Mouse (Mus musculus) CD4-positive, CD25-positive, alpha-beta regulatory T cell, adult 2 months (primary cell): Measurements from ENCODE around the gene Ccdc6.

Source experiments
- DNase-seq: peaks from one replicate; pipeline ENCODE4 v3.0.0-alpha.2; 2012; ENCODE audit warnings: low read depth, low spot score

The Ccdc6 gene

DNA sequence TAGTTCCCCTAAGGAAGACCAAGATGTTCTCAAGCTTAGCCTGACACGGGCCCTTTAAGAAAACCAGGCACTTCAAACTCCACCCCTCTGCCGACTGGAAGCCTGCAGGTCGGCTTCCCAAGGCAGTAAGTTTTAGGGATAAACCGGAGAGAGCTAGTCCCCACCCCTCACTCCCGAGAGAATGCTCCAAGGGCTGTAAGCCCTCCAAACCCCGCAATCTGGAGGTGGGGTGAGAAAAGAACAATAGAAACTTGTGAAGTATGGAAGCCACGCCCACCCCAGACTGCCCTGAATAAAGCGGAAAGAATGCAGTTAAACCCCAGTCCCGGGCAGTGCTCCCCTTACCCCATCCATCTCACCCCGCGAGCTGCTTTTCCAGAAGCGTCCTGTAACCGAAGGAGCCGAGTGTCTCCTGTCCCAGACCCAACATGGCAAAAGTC lies 1.9 kb upstream of the Ccdc6 start:
- DNase-seq = peak; percentile 64

DNA sequence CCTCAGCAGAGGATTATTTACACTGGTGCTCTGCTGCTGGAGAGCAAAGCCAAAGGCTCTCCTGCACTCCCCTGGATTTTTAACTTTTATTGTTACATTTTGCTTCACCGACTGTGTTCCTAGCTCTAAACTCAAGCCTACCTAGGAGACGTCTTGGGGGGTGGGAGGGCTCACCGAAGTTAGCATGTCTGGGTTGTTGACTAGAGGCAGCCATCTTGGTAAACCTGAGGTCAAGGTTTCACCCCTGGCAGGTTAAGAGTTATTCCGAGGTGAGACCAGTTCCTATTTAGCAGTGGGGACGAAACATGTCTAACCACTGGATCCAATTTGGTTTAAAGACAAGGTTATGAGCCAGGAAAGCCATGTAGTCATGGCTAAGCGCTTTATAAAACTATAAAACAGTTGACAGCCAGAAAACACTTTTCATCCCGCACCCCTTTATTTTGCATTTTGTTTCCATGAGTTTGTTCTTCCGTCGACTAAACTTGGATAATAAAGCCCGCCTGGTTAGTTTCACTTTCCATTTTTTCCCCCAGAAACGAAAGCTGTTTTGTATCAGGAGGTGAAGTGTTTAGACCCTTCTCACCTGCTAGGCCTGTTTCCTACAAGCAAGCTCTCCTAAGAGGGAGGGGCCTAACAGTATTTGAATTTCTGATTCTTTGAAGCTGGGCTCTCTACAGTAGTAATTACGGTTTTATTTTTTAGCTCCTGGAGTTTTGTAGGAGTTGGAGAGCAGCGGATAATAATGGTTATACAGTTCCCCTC lies 1.2 kb upstream of the Ccdc6 start:
- DNase-seq = peak; percentile 57

DNA sequence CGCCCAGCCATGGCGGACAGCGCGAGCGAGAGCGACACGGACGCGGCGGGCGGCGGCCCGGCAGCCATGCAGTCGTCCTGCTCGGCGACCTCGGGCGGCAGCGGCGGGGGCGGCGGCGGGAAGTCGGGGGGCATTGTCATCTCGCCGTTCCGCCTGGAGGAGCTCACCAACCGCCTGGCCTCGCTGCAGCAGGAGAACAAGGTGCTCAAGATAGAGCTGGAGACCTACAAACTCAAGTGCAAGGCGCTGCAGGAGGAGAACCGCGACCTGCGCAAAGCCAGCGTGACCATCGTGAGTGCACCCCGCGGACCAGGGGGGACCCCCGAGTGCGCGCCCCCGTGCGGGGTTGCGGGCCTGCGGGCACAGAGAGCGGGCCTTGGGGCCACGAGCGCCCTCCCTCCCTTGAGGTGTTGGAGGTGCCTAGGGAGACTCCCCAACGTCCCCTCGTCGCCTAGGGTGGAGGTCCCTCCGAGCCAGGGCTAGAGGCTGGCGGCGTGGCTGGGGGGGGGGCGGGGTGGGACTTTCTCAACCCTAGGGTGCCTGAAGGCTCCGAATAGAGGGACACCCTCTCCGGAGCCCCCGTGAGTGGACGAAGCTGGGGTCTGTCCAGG lies 475 bp downstream of the Ccdc6 start:
- DNase-seq = no peak

DNA sequence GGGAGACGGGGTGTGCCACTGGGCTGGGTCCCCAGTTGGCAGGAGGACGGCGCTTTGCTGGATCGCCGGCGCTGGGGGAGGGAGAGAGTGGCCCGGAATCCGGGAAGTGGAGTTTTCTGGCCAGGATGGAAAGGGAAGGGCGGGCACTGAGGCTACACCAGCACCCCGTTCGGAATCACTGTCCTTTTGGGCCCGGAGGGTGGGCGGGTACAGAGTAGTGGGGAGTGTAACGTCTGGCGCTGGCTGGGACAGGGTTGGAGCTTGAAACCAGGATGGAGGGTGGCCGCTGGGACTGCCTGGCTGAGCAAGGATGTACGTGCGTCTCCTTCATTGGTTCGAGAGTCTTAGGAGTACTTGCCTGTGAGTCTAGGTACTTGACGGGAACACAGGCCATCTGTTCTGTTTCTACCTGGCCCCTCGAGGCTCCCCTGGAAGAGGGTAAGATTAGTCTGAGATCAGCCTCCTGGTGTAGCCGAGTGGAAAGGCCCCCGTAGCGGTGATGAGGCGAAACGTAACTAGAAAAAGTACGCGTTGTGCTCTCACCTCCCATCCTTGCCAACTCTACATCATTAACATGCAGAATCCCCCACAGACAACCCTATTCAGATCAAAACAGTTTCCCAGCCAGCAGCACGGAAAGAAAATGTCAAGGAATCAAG lies 1.1 kb downstream of the Ccdc6 start:
- DNase-seq = peak; percentile 41

DNA sequence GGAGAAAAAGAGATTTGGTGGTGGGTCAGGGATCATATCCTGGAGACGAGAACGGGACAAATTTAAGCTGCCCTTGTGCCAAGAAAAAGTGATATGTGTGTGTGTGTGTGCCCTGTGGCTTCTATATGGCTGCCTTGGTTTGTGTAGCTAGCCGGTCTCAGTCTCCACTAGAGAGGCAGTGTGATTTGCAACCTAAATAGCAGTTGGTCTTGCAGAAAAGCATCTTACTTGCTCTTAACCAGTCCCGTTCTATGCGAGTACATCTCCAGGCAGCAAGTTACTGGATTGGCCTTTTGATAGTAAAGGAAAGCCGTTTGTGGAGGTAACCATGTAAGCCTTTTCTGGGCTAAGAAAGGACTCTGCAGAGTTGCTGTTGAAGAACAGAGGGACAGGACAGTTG lies 1.7 kb downstream of the Ccdc6 start:
- no peak for DNase-seq

DNA sequence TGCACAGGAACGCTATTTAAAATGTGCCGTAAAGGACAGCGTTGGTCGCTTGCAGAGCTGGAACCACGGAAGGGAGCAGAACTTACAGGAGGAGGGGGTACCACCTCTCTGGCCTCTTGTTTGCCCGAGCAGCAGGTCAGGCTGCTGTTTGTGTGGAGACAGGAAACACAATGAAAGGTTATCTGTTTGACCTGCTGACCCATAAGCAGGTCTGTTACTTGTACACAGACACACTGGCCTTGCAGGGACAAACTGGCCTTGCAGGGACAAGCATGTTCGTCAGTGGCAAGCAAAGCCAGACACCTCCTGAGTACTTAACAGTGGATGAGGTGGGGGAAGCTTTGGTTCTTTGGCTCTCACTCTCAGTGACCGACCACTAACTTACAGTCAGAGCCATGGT lies 2.1 kb downstream of the Ccdc6 start:
- DNase-seq = no peak

DNA sequence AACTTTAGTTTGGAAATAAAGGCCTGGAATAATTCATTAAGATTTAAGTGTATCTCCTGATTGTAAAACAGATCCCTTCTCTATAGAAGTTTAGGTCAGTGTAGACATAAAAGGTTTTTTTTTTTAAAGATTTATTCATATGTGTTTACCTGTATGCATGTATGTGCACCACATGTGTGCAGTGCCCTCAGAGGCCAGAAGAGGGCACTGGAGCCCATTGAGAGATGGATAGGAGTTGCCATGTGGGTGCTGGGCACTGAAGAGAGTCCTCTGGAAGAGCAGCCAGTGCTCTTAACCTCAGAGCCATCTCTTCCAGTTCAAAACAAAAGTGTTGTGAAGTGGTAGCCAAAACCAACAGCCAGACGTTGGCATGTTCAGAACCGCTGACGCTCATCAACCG lies 5.2 kb downstream of the Ccdc6 start:
- no peak for DNase-seq

DNA sequence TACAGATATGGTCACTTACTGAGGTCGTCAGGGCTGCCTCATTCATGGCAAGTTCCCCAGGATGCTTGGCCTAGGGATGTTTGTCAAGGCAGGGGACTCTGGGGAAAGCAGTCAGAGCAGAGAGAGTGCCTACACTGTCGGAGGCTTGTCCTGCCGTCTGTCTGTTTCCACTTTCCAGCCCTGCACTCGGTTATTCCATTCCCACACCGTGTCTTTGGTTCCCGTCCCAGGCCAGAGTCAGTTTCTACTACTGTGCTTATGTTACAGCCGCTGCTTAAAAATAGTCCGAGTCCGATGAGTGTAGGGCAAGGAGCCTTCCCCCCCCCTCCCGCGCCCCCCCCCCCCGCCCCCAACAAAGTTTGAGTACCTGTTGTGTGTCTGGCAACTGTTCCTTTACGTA lies 11.1 kb downstream of the Ccdc6 start:
- no peak for DNase-seq

DNA sequence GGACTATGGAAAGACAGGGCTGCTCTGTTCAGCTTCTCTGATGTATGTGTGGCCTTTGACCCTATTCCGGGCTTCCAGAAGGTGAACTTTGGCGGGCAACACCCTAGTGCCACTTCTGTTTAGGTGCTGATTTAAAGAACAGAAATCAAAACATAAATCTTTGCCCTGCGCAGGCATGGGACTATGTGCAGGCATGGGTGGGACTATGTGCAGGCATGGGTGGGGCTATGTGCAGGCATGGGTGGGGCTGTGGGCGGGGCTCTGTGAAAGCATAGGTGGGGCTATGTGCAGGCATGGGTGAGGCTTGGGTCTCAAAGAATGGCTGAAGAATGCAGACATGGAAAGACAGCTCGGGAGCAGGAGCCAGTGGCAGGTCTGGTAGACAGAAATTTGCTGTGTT lies 13.1 kb downstream of the Ccdc6 start:
- no peak for DNase-seq

DNA sequence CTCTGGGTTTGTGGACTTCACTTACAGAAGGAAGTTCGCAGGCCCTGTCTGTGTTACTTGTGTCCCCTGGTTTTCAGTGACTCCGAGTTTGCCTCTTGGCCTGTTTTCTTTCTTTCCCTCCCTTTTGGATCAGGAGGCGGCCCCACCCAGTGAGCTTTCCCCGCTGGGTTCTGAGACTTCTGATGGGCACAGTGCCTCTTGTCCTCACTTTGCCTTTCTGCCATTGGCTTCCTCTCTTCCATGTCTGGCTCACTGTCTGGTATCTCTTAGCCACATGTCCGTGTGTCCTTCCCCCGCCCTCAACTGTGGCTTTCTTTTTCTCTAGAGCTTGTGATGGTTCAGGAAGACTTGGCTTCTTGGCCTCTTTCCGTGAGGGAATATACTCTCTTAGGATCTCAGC lies 13.9 kb downstream of the Ccdc6 start:
- no peak for DNase-seq

DNA sequence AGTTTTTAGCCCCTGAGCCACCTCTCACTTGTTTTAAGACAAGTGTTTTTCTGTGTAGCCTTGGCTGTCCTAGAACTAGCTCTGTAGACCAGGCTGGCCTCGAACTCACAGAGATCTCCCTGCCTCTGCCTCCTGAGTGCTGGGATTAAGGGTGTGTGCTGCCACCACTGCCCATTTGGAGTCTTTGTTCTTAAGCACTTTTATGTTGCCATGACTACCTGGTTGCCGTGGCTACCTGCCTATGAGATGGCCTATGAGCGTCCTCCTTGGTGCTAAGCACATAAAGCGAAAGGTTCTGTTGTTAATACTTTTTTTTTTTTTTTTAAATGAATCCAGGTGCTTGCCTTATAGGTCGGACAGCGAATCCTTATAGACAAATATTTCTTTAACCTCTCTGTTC lies 14.7 kb downstream of the Ccdc6 start:
- DNase-seq = no peak

DNA sequence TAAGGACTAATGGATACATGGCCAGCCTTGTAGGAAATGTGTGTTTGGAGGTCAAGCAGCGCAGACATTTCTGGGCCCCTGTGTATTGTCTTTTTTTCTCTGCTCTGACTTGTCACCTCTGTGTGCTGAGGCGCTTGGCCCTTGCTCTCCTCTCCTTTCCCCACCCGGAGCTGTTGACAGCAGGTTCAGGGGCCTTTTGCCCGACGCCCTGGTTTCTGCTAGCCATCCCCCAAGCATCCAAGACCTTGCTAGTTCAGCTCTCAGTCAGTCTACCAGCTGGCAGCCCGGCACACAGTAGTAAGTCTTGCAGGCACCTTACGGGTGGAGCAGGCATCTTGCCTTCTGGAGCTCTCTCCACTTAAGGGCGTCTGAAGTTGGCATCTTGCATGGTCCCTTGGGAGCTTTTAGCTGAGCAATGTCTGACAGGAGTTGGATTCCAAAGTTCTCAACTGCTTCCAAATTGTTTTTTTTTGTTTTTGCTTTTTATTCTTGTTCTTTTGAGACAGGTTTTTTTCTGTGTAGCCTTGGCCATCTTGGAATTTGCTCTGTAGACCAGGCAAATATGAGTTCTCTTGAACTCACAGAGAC lies 17.2 kb downstream of the Ccdc6 start:
- no peak for DNase-seq

DNA sequence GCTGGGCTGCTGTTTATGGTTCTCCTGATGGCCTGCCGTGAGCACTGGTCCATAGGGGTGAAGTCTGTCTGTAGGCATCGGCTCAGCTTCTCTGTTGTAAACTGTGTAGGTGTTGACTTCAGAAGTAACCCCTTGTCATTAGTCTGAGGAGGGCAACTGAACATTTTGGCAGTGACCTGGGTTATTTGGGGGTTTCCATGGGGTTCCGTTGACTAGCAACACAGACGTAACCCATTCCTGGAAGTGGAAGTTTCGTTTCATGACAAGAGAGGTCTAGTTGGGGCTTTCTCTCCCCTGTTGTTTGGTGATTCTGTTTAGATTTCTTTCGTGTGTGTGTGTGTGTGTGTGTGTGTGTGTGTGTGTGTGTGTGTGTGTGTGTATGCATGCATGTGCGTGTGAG lies 19.5 kb downstream of the Ccdc6 start:
- peak; percentile 55 for DNase-seq

DNA sequence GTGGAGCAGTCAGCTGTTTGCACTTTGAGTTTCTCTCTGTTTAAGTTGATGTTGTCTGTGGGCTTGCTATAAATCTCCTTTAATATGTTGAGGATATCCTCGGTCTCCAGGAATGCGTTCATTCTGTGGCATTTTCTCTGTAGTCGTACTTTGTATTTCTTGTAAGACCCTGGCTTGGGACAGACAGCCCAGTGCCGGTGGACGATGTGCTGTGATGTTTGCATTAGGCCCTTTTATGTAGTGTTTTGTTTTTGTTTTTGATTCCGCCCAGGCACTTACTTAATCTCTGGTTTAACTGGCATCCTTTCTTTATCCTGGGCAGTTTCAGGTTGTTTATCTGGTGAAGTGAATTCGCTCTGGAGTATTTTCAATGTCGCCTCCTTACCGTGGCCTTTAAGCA lies 22.5 kb downstream of the Ccdc6 start:
- no peak for DNase-seq

DNA sequence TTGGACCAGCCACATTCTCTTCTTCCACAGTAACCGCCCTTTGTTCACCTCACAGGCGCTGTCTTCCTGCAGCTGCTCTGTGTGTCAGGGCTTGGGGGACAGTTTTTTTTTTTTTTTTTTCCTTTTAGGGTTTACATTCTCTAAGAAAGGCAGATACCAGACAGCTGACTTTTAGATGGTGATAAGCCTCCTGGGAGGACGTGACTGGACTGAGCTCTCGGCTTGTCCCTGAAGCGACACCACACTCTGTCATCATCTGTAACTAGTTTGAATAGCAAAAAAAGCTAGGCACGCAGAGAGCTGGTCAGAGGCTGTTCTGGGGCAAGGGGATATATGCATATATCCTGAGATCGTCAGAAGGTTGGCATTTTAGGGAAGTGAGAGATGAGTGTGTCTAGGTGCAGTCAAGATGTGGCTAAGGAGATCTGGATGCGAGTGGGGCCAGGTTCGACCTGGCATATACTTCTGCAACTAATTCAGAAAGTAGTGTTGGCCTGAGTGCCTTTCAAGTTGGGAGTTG lies 23.0 kb downstream of the Ccdc6 start:
- no peak for DNase-seq

DNA sequence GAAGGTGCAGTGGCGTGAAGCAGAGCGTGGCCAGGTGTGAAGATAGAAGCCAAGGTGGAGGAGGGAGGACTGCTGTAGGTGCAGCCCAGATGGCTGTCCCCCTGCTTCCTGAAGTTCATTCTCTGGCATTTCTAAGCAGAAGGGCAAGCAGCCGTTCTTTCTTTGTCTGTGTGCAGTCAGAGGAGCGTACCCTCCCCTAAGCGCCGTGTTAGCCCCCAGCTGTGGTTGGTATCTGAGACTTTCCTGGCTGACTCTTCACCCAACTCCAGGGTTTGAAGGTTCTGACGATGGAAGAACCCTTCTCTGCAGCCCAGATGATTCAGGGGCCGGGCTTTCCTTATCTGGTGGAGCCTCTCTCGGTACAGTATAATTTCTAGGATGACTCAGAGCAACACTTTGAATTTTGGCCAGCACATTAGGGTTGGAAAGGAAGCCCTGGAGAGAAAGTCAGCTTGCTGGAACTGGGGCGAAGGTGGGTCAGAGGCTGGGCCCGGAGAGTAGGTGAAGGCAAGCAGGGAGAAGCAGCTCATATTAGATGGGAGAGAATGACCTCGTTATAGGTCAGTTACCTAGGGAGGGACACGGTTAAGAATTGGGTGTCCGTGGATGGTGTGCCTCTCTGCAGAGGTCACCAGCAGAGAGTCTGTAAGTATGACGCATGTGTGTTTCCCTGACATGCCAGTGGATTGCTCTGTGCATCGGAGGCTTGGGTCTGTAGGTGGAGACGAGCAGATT lies 23.9 kb downstream of the Ccdc6 start:
- no peak for DNase-seq

DNA sequence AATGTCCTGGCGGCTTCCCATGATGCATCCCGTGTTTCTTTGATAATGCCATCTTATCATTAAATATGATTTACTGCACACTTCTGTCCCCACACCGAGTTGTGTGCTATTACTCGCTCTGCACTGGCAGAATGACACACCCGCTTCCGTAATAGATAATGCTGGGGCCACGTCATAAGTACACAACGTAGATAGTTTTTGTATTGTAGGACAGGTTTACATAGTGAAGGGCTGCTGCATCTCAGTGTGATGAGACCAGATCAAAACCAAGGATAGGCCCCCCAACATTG lies 24.4 kb downstream of the Ccdc6 start:
- no peak for DNase-seq

DNA sequence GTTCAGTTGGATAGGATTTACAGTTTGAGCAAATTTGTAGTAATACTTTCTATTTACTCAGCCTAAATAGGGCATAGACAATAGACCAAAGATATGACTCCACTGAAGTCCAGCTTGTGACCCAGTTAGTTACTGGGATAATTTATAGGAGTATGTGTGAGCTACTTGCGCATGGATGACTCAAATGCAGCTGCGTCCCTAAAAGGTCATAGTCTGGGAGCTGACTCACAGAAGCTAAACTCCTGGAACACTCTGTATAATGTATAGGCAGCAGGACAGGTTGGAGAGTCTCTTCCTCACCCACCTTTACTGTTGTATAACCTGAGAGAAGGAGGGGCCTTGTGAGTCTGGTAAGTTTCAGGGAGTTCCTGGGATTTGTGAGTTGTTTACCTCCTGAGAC lies 26.5 kb downstream of the Ccdc6 start:
- DNase-seq = no peak

DNA sequence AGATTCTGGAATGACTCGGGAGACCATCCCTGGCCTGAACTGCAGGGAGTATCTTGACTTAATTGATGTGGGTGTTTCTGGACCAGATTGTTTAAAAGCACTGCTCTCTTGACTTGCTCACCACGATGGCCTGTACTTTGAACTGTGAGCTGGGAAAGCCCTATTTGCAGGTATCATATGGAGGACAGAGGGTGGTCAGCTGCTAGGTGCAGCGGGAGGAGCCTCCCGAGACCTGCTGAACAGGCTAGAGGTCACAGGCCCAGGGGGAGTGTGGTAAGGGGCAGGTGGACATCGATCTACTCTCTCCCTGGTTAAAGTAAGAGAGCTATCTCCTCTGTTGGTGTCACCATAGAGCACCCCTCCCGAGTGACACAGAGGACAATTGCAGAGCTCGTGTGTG lies 28.6 kb downstream of the Ccdc6 start:
- no peak for DNase-seq

DNA sequence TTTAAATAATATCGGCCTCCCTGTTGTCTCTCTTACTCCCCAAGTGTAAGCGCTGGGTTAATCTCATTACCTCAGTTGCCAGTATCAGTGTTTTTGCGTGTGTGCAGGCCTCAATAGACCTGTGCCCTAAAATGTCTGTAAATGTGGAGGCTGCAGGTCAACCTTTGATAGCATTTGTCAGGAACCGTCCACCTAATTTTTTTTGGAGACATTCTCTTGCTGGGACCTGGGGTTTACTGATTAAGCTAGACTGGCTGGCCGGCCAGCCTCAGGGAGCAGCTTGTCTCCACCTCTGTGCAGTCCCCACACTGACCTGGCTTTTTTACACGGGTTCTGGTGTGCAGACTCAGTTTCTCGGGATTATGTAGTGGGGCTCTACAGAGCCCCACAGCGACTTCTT lies 30.4 kb downstream of the Ccdc6 start:
- no peak for DNase-seq

DNA sequence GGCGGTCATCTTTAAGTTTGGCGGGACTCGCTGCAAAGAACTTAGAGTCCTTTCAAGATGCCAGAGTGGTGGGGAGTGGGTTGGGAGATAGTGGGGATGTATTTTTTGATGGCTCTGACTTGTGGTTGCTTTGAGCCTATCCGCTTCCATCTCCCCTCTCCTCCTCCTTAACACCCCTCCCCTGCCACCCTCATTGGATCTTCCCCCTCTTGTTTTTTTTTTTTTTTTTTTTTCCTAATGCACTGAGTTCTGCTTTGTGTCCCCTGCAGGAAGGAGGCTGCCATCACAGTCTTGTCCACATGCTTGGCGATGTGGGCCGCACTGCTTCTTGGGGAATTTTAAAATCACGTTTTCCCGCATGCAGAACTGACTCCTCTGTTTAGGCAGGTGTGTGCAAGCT lies 31.5 kb downstream of the Ccdc6 start:
- DNase-seq = no peak

DNA sequence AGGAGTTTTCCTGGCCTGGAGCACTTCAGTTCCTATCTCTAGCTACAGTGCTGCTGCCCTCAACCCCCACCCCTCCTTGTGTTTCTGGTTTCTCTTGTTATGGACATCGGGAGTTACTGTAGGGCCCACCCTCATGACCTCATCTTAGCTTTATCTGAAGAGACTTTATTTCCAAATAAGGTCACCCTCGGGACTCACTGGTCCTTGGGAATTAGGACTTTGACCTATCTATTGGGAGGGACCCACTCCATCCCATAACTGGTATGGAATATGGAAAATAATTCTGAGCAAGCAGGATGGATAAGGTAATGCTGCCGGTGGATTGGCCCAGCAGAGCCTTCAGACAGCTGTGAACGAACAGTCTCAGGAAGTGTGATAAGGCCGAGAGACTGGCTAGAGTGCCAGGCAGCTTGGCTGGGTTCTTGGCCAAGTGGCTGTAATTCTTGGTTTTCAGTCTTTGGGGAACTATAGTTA lies 35.2 kb downstream of the Ccdc6 start:
- no peak for DNase-seq
